19 mouse cellular contexts compared by ENCODE assay signal in the genomic region with DNA sequence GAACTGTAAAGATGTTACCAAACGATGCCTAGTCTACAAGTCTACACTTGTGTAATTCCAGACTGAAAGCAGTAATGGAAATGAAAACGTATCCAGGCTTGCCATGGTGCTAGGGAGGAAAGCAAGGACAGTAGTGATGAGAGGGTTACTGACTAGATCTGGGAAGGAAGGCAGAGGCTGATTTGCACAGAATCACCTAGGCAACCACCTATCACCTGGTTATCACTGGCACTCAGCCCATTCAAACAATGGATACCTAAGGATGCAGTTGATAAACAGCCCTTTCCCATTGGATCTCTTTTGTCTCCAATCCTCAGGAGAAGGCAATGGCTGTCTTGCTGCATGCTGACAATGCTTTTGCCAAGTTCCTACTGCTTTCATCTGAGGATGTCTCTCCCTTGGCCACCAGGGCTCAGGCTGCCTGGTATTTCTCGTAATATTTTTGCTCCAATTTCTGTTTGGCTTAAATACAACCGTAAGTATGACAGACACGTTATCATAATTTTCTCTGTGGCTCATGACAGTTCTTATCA.
DNase-seq lines count a peak whose midpoint lies in the region; ATAC-seq and TF ChIP-seq lines count a peak whose summit lies in the region.
"Had no signal": no experiment of that assay in that cellular context is flagged by ENCODE, and none has a peak within 500 bp of the region (broad histone marks: within the 10 kb centered on the region; RNA-seq: fewer than 3 reads in every experiment).

No protein-coding gene starts in this region.

- no peaks in the 10 kb centered on the region for H3K4me1 ChIP-seq in forebrain, embryonic 14.5 days (ENCODE audit: control insufficient read depth, insufficient read depth, low read length)
- no peaks in the 10 kb centered on the region for H3K4me1 ChIP-seq in forebrain, embryonic 13.5 days
- no peaks in the 10 kb centered on the region for H3K4me1 ChIP-seq in hindbrain, embryonic 16.5 days (ENCODE audit: control insufficient read depth, insufficient read depth, low read depth, low read length)
- H3K4me1 ChIP-seq in hindbrain, embryonic 10.5 days (replicated peaks) = no peaks in the 10 kb centered on the region
- no peaks in the 10 kb centered on the region for H3K4me1 ChIP-seq in hindbrain, postnatal 0 days (ENCODE audit: insufficient read depth, low read length)
- H3K4me1 ChIP-seq: forebrain, embryonic 12.5 days; kidney, embryonic 15.5 days; neural tube, embryonic 13.5 days had no signal

- H3K9ac ChIP-seq in forebrain, embryonic 14.5 days (ENCODE audit: low read length) = no peak overlapping the region
- no peak overlapping the region for H3K9ac ChIP-seq in forebrain, embryonic 13.5 days
- no peak overlapping the region for H3K9ac ChIP-seq in hindbrain, embryonic 16.5 days (ENCODE audit: low read depth, low read length)
- H3K9ac ChIP-seq in hindbrain, postnatal 0 days (replicated peaks; ENCODE audit: low read length) = no peak overlapping the region
- H3K9ac ChIP-seq: forebrain, embryonic 12.5 days; kidney, embryonic 15.5 days; neural tube, embryonic 13.5 days had no signal

- no peak overlapping the region for H3K4me2 ChIP-seq in forebrain, embryonic 14.5 days (ENCODE audit: low read length)
- H3K4me2 ChIP-seq in forebrain, embryonic 13.5 days = no peak overlapping the region
- H3K4me2 ChIP-seq in hindbrain, embryonic 16.5 days (ENCODE audit: low read length) = no peak overlapping the region
- no peak overlapping the region for H3K4me2 ChIP-seq in hindbrain, postnatal 0 days (ENCODE audit: low read depth, low read length)
- H3K4me2 ChIP-seq: forebrain, embryonic 12.5 days; kidney, embryonic 15.5 days; neural tube, embryonic 13.5 days had no signal

- no peaks in the 10 kb centered on the region for H3K9me3 ChIP-seq in forebrain, embryonic 14.5 days (replicated peaks; ENCODE audit: control insufficient read depth, low read length)
- H3K9me3 ChIP-seq in forebrain, embryonic 13.5 days (replicated peaks) = no peaks in the 10 kb centered on the region
- no peaks in the 10 kb centered on the region for H3K9me3 ChIP-seq in hindbrain, embryonic 16.5 days (ENCODE audit: control insufficient read depth, low read length)
- no peaks in the 10 kb centered on the region for H3K9me3 ChIP-seq in hindbrain, embryonic 10.5 days
- H3K9me3 ChIP-seq in hindbrain, postnatal 0 days (ENCODE audit: low read length) = no peaks in the 10 kb centered on the region
- H3K9me3 ChIP-seq: forebrain, embryonic 12.5 days; kidney, embryonic 15.5 days; neural tube, embryonic 13.5 days had no signal

- H3K4me3 ChIP-seq in forebrain, embryonic 14.5 days (ENCODE audit: low read depth, low read length) = no peak overlapping the region
- no peak overlapping the region for H3K4me3 ChIP-seq in forebrain, embryonic 13.5 days
- no peak overlapping the region for H3K4me3 ChIP-seq in hindbrain, embryonic 16.5 days (ENCODE audit: low read length)
- no peak overlapping the region for H3K4me3 ChIP-seq in hindbrain, embryonic 10.5 days
- H3K4me3 ChIP-seq in hindbrain, postnatal 0 days (ENCODE audit: low read length) = no peak overlapping the region
- H3K4me3 ChIP-seq: forebrain, embryonic 12.5 days; heart, adult 2 months; kidney, embryonic 15.5 days; myocyte; neural tube, embryonic 13.5 days had no signal

- ATAC-seq in forebrain, embryonic 14.5 days = no peak
- no peak for ATAC-seq in forebrain, embryonic 13.5 days
- peak; percentile 72 for ATAC-seq in hindbrain, embryonic 16.5 days
- peak; percentile 82 for ATAC-seq in hindbrain, postnatal 0 days
- no peak for ATAC-seq in erythroblast, adult 5-6 weeks (replicated peaks; ENCODE audit: low FRiP score, poor library complexity, severe bottlenecking)

- peak; percentile 1 for DNase-seq in forebrain, embryonic 14.5 days (ENCODE audit: low spot score)
- DNase-seq in hindbrain, embryonic 10.5 days (ENCODE audit: low spot score) = no peak
- DNase-seq in hindbrain, postnatal 0 days (ENCODE audit: low spot score) = peak; percentile 64
- DNase-seq in right cerebral cortex, postnatal 4 days = no peak
- DNase-seq: adrenal gland, adult 8-10 months; gastrocnemius, postnatal 25 days; heart, adult 2 months; kidney, adult 11 months; kidney, postnatal 36 days; layer of hippocampus, postnatal 36 days; lung, postnatal 4 days; thymus, postnatal 14 days had no signal

- WGBS in forebrain, embryonic 14.5 days = 83% methylated on average over 5 of the region's 5 CpGs
- WGBS in forebrain, embryonic 13.5 days = 91% methylated on average over 5 of the region's 5 CpGs
- WGBS in hindbrain, embryonic 16.5 days = 76% methylated on average over 5 of the region's 5 CpGs
- 88% methylated on average over 5 of the region's 5 CpGs for WGBS in hindbrain, embryonic 10.5 days
- WGBS in hindbrain, postnatal 0 days = 75% methylated on average over 5 of the region's 5 CpGs

- H3K27ac ChIP-seq in forebrain, embryonic 14.5 days (ENCODE audit: low read depth, low read length) = no peak overlapping the region
- H3K27ac ChIP-seq in forebrain, embryonic 13.5 days = no peak overlapping the region
- H3K27ac ChIP-seq in hindbrain, embryonic 16.5 days (ENCODE audit: low read depth, low read length) = no peak overlapping the region
- H3K27ac ChIP-seq in hindbrain, embryonic 10.5 days = no peak overlapping the region
- no peak overlapping the region; the same call in 1 of the 2 replicates for H3K27ac ChIP-seq in hindbrain, postnatal 0 days
- H3K27ac ChIP-seq: forebrain, embryonic 12.5 days; heart, adult 2 months; kidney, embryonic 15.5 days; neural tube, embryonic 13.5 days had no signal

- H3K36me3 ChIP-seq in forebrain, embryonic 14.5 days (ENCODE audit: control insufficient read depth, insufficient read depth, low read length) = no peaks in the 10 kb centered on the region
- no peaks in the 10 kb centered on the region for H3K36me3 ChIP-seq in forebrain, embryonic 13.5 days (ENCODE audit: poor library complexity, severe bottlenecking)
- H3K36me3 ChIP-seq in hindbrain, embryonic 16.5 days (ENCODE audit: control insufficient read depth, insufficient read depth, low read length) = no peaks in the 10 kb centered on the region
- H3K36me3 ChIP-seq in hindbrain, embryonic 10.5 days = no peaks in the 10 kb centered on the region
- H3K36me3 ChIP-seq in hindbrain, postnatal 0 days (ENCODE audit: insufficient read depth, low read length) = no peaks in the 10 kb centered on the region
- H3K36me3 ChIP-seq: forebrain, embryonic 12.5 days; kidney, embryonic 15.5 days; neural tube, embryonic 13.5 days had no signal

- no peak for TF ChIP-seq CTCF in hindbrain, postnatal 0 days (IDR thresholded peaks at IDR 0.05; ENCODE audit: low read depth)

- no peaks in the 10 kb centered on the region for H3K27me3 ChIP-seq in forebrain, embryonic 14.5 days (replicated peaks; ENCODE audit: control insufficient read depth, insufficient read depth, low read length)
- no peaks in the 10 kb centered on the region for H3K27me3 ChIP-seq in forebrain, embryonic 13.5 days
- H3K27me3 ChIP-seq in hindbrain, embryonic 16.5 days (replicated peaks; ENCODE audit: control insufficient read depth, insufficient read depth, low read length) = no peaks in the 10 kb centered on the region
- no peaks in the 10 kb centered on the region for H3K27me3 ChIP-seq in hindbrain, embryonic 10.5 days (ENCODE audit: insufficient read depth, poor library complexity, severe bottlenecking)
- no peaks in the 10 kb centered on the region for H3K27me3 ChIP-seq in hindbrain, postnatal 0 days (ENCODE audit: insufficient read depth, low read length)
- H3K27me3 ChIP-seq: forebrain, embryonic 12.5 days; kidney, embryonic 15.5 days; neural tube, embryonic 13.5 days had no signal

Comparison
In these comparisons a context has a peak if more than half of its experiments do, and no peak if none do; other contexts are left out.
1. DNase-seq: peak in forebrain, embryonic 14.5 days (single experiment) and hindbrain, postnatal 0 days (single experiment); none in hindbrain, embryonic 10.5 days (single experiment) and right cerebral cortex, postnatal 4 days (single experiment).
2. ATAC-seq: peak in hindbrain, embryonic 16.5 days (single experiment) and hindbrain, postnatal 0 days (single experiment); none in forebrain, embryonic 14.5 days (single experiment), forebrain, embryonic 13.5 days (single experiment) and erythroblast, adult 5-6 weeks (single experiment).